Mouse (Mus musculus) CD4-positive naive resting alpha-beta T cell, adult 57 days (primary cell): ENCODE measurements around the gene Trmt112. TPM values are rescaled to one million over a fixed set of nuclear protein-coding genes. Genes with fewer than 3 reads are reported as not detected.

Experiments
- total RNA-seq: library from RNA; stranded (reverse); gene quantifications from one replicate; pipeline ENCODE4 v1.2.4, GENCODE M21; 2023

Gene Trmt112
- total RNA-seq, result 122 TPM

DNA sequence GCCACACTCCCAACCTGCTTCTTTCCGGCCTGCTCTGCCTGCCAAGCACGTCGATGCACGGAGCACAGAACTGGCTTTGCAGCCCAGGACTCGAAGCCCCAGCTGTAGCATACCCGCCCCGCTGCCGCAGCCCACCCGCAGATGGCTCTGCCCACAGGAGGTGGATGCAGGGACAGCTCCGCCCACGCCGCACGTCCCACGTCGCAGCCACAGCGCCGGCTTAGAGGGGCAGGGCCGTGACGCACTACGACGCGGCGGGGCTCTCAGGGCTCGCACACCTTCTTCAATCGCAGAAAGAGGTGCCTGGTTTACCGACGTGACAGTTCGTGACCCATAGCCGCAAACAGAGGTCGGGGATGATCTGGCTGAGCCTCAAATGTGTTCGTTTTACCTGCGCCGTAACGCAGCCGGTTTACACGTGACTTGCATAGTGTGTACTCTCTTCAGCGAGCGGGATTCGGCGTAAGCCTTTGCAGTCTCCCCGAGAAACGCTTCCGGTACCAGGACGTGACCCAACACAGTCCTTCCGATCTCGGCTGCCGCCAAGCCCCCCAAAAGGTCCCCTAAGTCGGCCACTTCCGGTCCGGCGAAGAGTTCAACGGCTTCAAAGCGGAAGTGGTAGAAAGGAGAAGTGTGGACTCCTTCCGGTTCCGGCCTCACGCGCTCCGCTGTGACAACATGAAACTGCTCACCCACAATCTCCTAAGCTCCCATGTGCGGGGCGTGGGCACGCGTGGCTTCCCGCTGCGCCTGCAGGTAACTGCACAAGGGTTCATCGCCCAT lies at the start of gene Trmt112, which contains the start of gene Prdx5:
Trmt112 (plus strand) TSS at position 192 of the 783 bp plus-strand sequence.
Prdx5 (minus strand) TSS at position 600 of the 783 bp plus-strand sequence.

DNA sequence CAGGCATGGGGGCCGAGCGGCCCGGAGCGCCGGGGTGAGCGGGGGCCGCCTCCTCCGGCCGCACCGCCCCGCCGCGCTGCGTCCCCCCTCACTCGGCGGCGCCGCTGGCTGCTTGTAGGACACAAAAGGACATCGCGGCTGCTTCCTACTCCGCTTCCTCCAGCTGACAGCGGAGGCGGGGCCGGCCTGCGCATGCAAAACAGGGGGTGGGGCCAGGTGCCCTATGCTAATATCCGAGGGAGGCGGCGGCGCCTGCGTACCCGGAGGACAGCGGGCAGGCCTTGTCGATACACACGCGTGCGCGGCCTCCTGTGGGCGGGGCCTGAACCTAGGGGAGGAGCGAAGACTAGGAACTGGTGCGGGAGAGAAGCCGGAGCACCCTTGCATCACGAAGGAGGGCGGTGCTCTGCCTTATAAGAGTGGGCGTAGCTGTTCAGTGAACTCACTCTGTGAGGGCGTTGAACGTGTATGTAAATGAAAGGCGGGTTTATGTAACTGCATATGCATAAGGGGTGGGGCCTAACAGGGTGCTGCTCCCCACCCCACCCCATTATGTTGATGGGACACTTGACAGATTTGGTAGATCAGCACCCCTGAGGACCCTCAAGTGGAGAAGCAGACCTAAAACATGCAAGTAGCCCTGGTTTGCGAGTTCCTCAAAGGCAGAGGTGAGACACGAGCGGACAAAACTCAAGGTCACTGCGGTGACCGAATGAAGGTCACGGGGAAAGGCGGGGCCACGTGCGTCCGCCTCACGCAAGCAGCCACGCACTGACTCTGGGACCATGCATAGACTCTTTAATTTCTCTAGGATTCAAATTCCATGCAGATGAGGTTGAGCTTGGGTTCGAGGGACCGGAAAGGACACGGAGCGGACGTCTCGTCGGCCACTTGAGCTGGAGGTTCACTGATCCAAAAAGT lies 12.4 kb downstream of the Trmt112 start, which contains the start of gene Esrra:
Esrra (minus strand) TSS at position 167 of the 921 bp plus-strand sequence.

DNA sequence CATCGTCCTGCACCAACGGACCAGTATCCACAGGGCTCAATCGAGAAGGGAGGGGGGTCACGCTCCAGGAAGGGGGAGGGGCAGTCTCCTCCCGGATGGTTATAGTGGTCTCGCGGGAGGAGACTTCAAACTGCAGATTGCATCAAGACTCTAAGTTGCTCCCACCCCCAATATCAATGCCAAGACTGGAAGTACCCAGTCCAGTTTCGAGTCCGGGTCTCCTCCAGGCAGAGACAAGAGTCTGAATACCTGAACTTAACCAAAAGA lies 15.7 kb downstream of the Trmt112 start, which contains the start of gene Catsperz:
Catsperz (minus strand) TSS at position 74 of the 267 bp plus-strand sequence.

DNA sequence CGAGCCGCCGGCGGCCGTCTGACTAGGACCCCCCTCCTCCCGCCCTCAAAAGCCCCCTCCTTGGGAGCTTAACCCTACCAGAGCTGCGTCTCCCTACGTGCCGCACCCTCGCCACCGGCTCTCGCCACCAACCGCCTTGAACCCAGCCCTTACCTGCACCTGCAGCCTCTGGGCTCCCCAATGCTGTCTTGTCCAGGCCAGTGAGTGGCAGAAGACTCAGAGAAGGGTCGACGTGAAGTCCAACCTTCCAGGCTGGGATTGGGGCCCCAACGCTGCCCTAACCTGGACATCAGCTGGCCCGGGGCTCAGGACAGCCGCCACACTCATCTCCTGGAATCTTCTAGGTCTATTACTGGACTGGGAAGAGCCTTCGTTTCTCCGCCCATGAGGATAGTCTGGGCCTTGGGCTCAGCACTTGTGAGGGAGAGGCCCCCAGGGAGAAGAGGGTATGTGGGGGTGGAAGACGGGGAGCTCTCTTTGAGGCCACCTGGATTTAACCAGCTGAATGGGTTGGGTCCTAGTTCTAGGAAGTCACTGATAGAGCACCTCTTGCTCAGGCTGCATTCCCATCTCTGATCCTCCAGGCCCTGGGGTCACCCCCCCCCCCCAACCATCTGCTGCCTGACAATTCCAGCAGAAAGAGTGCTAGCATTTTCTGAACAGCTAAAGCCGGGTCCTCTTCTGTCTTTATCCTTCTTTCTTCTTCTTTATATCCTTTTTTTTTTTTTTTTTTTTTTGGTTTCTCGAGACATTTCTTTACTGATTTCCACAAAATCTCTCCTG lies 24.9 kb downstream of the Trmt112 start, which contains the start of gene Kcnk4:
Kcnk4 (minus strand) TSS at position 321 of the 783 bp plus-strand sequence.

DNA sequence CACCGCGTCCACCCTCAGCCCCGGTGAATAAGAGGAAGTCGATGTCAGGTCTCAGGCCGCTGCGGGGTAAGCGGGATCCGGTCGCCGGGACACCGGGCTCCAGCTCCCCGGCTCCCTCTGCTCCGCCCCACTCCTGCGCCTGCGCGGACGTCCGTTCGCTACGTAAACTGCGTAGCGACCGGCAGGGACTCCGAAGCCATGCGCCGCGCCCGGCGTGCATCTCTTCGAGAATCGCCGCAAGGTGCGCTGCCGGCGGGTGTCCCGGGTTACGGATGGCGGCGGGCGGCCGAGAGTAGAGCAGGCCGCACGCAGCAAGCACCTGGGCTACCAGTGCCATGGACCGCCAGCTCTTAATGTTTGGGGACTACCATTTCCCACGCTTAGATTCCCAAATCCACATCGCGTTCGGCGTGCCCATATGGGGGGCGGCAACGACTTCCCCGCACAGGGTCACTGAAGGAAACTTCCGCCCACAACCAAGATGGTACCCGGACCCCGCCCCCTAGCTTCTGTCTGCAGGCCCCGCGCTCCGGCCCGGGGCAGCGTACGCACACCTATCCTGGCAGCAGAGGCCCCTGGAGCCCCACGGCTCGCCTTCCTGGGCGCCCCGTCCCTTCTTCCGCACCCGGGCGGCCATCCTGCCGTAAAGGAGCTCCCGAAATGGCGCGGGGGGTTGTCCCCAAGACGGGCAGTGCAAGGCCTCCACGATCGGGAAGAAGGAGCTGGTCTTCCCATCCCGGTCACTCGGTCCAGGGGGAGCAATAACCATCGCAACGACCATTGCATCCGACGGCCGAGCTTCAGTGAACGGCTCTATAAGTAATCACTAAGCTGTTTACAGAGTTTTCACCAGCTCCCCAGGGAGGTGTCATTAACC lies 32.1 kb downstream of the Trmt112 start, which contains the start of gene Bad:
Bad (plus strand) TSS at position 490 of the 877 bp plus-strand sequence.

DNA sequence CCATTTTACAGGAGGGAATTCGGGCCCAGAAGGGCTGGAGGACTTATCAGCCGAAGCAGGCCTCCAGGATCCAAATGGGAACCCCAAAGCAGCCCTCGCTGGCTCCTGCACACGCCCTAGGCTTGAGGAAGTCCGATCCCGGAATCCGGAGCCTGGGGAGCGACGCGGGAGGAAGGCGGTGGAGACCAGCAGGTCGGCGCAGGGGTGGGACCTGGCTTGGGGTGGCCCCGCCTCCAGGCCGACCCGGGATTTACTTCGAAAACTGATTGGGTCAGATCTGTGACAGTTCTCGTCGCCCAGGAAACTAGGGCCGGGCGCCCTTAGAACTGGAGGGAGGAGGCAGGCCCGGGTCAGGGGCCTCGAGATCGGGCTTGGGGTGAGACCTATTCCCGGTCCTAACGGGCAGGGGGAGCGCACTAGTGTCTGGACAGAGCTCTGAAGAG lies 32.8 kb downstream of the Trmt112 start, which contains the start of gene Gpr137:
Gpr137 (minus strand) TSS at position 232 of the 443 bp plus-strand sequence.

Other genes with a start within 250 kb of the Trmt112 start
- 28.9 TPM for gene Rps6ka4, start 69.1 kb upstream of the Trmt112 start, total RNA-seq
- gene Ccdc88b, start 51.5 kb upstream of the Trmt112 start, total RNA-seq, result 98.6 TPM
- 72.4 TPM for gene Prdx5, start 408 bp downstream of the Trmt112 start, total RNA-seq
- gene Esrra, start 12.1 kb downstream of the Trmt112 start, total RNA-seq, result 32.5 TPM
- not detected for gene Catsperz, start 15.7 kb downstream of the Trmt112 start, total RNA-seq
- not detected for gene Kcnk4, start 24.8 kb downstream of the Trmt112 start, total RNA-seq
- 8.7 TPM for gene Bad, start 32.2 kb downstream of the Trmt112 start, total RNA-seq
- 9.8 TPM for gene Gpr137, start 32.8 kb downstream of the Trmt112 start, total RNA-seq
- 128 TPM for gene Ppp1r14b, start 65.3 kb downstream of the Trmt112 start, total RNA-seq
- gene Plcb3, start 66.8 kb downstream of the Trmt112 start, total RNA-seq, result 9.6 TPM
- gene Fkbp2, start 70.8 kb downstream of the Trmt112 start, total RNA-seq, result 20.2 TPM
- 8.7 TPM for gene Vegfb, start 78.0 kb downstream of the Trmt112 start, total RNA-seq
- 29.2 TPM for gene Dnajc4, start 82.9 kb downstream of the Trmt112 start, total RNA-seq
- gene Nudt22, start 86.4 kb downstream of the Trmt112 start, total RNA-seq, result 5.4 TPM
- 3.8 TPM for gene Trpt1, start 86.4 kb downstream of the Trmt112 start, total RNA-seq
- gene Fermt3, start 109.8 kb downstream of the Trmt112 start, total RNA-seq, result 189 TPM
- gene Stip1, start 130.3 kb downstream of the Trmt112 start, total RNA-seq, result 103 TPM
- gene Macrod1, start 147.1 kb downstream of the Trmt112 start, total RNA-seq, result 15.5 TPM
- 0.30 TPM for gene Flrt1, start 196.0 kb downstream of the Trmt112 start, total RNA-seq